Mouse (Mus musculus) spleen, embryonic (tissue): ENCODE measurements at regions not wholly inside any gene's neighbourhood (a gene's known extent, or its start where the extent isn't known, plus 50 kb on each side); places are given as distances from the start of the nearest gene placed in this dataset.
"Not testable (repeated sequence)": the region's sequence is repeated elsewhere in the genome, so short reads cannot be mapped to it uniquely, and the experiment has no call there.

ENCODE experiments used
- CTCF ChIA-PET: fragments of 350-600 bp; sonication (Branson Sonifier 250); formaldehyde crosslinking; loops from one replicate; lab custom pipeline; 2022; lab: Charles Lee

DNA sequence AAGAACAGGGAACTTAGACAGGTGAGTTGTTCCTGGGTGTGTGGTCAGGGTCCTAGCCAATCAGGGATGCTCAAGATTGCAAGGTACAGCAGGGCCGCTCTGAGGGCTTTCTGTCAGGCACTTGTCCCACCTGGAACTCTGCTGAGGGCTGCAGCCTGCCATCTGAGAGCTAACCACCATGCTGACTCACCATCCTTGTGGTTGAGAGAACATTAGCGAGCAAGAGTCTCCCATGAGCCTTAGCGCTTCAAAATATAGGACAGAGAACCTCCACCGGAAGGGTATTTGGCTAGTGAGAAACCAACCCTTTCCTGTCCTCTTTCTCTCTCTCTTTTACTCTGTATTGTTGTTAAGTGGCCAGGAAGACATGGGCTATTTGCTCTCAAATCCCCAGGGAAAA is 104.1 kb upstream of the Rasgrp1 start:
- CTCF ChIA-PET = interaction anchor here (0.6 kb wide), 1 partner anchor 252 kb away, joined by 4 read pairs; no protein-coding TSS in a partner anchor

DNA sequence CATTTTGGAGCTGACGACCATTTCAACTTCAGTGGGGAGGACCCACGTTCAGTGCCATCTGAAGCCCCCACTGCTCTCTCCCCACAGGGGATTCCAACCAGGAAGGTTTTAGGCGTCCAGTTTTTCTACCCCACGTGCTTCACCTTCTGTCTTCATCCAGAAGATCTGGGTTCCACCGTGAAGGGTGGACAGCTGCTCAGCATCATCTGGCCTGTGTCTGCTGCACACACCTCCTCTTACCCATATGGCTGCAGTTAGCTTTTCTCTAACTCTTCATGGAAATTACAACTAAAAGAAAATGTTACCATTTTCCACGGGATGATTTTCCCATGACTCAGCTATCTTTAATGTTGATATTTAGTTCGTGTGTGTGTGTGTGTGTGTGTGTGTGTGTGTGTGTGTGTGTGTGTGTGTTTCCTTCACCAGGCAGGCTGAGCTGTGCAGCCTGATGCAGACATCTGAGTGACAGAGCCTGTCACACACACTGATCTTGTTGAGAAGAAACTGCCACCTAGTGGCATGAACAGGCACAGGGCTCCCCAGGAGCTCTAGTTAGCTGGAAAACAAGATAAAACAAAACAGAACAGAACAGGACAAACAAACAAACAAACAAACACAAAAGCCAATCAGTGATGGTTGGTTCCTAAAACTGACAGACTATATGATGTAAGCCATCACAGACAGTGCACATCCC is 107.5 kb upstream of the Rasgrp1 start:
- CTCF ChIA-PET = interaction anchor here (0.6 kb wide), 1 partner anchor 184 kb away, joined by 3 read pairs; no protein-coding TSS in a partner anchor

DNA sequence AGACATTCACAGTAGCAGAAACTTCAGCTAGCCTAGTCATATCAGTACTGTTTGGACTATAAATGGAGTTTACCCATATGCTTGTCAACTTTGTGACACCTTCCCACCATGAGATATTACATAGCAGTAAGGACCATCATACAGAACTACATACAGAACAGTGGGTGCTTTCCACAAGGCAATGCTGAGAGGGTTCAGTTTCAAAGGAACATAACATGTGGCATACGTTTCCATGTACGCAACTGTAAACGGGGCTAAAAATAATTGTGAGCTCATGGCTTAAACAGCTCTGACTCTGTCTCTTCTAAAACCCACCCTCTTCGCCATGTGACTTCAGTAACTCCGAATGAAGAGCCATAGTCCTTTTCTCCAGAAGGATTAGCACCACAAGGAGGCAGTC is 109.0 kb upstream of the Rasgrp1 start:
- CTCF ChIA-PET = no interaction called here

DNA sequence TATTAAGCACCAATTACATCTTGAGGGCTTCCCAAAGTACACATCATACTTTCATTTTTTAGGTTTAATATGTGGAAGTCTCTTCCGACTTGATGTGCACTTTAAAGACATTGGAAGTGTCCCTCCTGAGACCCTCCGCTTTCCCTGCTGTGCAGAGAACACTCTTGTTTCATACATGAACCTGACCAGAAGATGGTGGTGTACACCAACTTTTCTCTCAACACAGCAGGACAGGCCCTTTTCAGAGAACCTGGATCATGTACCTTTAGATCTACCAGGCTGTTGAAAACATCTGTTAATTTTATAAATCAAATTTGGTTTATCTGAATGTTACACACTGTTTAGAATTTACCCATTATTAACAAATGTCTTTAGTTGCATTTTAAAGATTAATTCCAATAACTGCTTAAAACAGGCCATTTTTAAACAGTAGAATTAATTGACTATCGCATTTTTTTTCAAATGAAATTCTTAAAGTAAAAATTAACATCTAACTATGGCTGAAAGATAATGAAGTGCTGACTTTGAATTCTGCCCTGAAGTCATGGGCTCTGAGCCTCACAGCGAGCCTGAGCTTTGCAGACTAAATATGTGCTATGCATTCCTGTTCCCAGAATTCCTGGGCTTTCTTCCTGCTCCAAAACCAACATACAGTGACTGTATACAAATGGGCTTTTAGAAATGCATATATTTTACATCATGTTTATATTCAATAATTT is 112.4 kb upstream of the Rasgrp1 start:
- CTCF ChIA-PET = no interaction called here

DNA sequence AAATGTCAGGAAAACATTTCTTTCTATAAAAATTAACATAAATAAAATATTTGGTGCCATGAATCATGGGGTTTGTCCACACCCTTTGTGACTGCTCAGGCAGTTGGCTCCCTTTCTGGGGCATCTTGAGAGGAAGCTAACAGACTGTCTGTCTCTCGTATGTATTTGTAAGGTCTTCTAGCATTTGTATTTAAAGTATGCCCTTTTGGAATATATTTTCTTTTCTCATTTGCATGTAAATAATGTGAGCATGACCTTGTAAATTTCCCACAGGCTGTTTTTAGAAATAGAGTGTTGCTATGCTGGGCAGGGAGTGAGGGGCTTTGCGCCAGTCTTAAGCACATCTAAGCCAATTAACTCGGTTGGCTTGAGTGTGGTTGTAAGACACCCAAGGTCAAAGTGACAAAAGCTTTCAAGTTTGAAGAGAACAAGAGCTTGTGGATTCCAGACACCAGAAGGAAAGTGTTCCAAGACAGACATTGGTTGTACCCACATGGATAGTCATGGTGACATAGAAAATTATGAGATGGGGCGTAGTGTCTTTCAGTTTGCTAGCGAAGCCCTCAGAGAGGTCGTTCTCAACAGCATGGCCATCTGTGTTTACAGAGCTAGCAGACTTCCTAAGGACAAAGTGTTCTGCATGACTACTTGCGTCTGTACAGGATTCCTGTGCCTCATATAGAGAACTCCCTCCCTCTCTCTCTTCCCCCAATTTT is 113.1 kb upstream of the Rasgrp1 start:
- CTCF ChIA-PET = interaction anchor here (0.6 kb wide), 1 partner anchor 189 kb away, joined by 3 read pairs; no protein-coding TSS in a partner anchor

DNA sequence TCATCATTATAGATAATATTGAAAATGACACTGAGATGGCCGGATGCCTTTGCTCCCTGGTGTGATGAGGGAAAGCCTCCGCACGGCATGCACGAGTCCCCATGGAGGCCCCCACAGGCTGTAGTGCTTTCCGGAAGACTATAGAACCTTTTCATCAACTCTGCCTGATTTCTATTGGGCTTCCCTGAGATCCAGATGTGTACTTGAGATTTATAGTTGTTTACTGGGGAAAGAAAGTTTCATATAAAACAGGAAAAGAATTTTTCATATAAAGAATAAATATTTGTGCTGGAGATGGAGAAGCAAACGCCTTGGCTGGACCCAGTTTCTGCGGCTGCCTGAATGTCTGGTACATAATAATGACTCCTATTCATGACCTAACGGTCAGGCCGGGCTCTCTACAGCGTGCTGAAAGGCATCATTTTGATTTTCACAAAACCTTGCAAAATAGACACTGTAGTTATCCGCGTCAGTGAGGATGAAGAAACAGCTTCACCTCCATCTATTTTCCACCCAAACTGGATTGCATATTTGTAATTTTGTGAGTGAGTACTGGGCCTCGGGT is 113.7 kb upstream of the Rasgrp1 start:
- CTCF ChIA-PET = no interaction called here

DNA sequence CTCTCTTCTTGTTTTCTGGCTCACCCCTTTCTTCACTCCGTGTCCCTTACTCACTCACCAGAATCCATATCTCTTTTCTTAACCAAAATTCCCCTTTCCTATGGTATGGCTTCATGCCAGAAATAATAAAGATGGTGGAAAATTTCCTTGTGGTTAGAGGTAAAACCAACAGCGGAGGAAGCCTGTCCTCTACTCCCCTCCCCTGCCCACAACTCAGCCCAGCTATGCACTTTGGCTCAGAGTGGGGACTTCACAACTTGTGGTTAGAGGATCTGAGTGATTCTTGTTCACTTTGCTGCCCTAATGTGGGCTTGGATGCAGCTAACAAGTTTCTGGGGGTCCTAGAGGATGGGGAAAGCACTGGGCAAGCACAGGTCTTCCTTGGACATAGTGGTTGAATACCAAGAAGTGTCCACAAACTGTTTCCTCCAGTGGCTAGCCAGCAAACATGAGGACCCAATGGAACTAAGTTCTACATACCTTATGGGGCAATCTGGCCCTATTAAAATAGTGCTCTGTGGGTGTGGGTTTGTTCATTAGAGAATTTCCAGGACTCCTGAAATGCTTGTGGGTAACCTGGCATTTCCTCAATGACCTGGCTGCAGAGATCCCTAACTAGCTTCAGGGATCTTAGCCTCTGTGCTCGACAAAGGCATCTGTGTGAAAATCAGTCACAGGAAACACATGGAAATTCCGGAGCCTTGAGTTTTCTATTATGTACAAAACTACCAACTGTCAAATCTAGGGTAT is 118.9 kb upstream of the Rasgrp1 start:
- CTCF ChIA-PET = no interaction called here

DNA sequence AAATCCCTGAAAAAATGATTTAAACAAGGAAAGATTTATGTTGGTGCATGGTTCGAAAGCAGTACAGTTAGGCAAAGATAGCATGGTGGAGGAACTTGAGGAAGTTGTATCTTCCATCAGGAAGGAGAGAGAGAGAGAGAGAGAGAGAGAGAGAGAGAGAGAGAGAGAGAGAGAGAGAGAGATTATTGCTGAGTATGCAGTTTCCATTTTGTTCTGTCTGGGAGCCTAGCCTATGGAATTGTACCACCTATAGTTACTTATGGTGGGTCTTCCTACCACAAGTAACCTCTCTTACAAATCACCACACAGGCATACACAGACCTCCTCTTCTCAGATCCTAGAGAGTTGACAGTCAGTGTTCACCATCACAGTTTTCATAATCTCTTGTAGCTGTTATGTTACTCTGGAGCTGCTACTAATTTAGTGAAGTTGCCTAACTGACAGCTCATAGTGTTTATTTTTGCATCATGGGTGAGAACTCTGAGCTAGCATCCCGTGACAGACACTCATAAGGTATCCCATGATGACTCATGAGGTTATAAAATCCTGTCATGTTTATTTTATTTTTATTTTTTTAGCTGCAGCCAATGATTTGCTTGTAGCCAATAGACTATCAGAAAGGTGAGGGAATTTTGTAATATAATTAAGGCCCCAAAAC is 132.2 kb upstream of the Rasgrp1 start:
- CTCF ChIA-PET = interaction anchor here (0.5 kb wide), 1 partner anchor 1882 kb away, joined by 4 read pairs; no protein-coding TSS in a partner anchor

DNA sequence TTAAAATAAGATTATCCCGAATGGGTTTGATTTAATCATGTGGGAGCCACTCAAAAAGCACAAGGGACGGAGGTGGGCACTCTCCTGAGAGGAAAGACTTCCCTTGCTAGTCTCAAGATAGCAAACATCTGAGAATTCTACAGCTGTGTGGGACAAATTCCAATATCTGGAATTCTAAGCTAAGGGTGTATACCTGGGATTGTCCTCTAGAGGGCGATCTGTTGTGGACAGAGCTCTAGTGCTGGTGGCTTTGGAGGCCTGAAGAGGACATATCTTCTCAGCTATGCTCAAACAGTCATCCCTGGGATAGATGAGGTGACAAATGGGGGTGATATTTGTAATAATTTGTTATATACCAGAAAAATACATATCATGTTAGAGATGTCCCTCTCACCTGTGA is 132.8 kb upstream of the Rasgrp1 start:
- CTCF ChIA-PET = interaction anchor here (0.5 kb wide), 1 partner anchor 1883 kb away, joined by 4 read pairs; no protein-coding TSS in a partner anchor

DNA sequence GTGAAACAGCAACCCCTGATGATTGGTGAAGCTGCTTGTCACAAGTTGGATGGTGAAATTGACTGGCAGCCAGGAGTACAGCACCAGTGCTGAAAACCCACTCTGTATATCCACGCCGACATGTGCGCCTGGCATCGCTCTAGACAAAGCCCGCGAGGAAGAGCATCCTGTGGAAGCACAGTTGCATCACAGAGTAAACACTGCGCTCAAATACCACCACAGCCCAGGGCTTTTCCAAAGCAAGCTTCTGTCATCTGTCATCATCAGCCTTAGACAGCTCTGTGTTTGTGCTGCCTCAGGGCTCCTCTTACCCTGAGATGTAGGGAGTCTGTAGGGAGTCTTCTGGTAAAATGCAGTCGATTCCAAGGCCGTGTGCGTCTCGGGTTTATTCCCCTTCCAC is 134.7 kb upstream of the Rasgrp1 start:
- CTCF ChIA-PET = not testable (repeated sequence)

DNA sequence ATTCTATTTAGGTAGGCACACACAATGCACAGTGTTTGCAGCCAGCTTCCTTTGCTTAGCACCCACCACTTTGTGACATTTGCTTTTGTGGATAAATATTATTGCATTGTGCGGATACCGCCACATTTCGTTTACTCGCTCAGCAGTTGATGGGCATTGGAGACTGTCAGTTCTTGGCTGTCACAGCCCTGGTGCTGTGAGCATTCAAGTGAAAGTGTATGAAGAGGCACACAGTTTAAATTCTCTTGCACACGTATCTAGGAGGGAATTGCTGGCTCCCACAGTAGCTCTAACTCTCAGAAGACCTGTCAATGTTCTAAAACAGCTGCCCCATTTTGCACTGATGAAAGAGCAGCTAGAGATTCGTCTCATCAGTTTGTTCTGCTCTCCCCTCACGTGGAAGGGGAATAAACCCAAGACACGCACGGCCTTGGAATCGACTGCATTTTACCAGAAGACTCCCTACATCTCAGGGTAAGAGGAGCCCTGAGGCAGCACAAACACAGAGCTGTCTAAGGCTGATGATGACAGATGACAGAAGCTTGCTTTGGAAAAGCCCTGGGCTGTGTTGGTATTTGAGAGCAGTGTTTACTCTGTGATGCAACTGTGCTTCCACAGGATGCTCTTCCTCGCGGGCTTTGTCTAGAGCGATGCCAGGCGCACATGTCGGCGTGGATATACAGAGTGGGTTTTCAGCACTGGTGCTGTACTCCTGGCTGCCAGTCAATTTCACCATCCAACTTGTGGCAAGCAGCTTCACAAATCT is 136.6 kb upstream of the Rasgrp1 start:
- CTCF ChIA-PET = not testable (repeated sequence)

DNA sequence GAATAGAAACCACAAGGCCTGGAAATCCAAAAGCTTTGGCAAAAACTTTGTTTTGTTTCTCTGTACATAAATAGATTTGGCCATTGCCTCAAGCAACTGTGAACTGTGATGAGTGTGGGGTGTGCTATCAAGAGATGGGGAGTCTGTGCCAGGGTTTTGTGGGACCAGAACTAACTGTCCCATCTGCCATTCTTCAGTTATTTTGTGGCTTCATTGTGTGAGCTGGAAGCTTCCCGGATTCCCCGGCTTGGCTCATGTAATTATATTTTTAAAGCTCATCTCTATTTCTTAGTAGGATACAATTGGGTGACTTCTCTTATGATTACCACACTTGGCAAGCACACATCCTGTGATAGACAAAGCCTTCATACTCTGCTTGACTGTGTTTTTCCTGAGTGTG is 143.6 kb upstream of the Rasgrp1 start:
- CTCF ChIA-PET = no interaction called here

DNA sequence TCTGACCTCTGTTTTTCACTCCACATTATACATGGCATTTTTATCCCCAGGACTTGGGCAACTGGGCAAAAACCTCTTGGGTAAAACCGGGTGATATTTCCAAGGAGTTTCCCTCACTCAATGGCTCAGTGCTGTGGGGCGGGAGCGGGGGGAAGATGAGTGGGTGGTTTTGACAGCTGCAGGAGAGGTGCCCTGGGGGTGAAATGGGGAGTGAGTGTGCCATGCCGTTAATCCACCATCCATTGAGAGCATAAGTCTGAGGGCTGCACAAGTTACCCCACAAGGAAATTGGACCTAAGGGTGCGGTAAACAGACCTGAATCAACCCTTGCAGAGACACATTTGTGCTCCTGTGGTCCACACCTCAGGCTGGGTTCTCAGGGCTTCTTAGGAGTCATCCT is 155.8 kb upstream of the Rasgrp1 start:
- CTCF ChIA-PET = no interaction called here

DNA sequence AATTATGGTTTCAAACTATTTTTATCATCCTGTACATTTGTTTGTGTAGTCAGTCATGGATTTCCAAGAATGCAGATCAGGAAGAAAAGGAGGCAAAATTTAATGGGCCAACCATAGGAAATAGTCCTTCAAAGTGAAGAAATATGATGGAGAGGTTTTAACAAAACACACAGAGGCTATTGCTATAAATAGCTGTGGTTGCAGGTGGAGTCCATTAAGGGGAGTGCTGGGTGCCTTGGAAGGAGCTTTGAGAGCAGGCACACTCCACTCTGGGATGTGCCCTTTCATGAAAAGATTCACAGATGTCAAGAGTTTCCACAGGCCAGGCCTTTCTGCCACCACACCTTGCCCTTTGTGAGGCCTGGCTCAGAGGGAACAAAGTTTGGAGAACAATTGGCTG is 159.8 kb upstream of the Rasgrp1 start:
- CTCF ChIA-PET = no interaction called here

DNA sequence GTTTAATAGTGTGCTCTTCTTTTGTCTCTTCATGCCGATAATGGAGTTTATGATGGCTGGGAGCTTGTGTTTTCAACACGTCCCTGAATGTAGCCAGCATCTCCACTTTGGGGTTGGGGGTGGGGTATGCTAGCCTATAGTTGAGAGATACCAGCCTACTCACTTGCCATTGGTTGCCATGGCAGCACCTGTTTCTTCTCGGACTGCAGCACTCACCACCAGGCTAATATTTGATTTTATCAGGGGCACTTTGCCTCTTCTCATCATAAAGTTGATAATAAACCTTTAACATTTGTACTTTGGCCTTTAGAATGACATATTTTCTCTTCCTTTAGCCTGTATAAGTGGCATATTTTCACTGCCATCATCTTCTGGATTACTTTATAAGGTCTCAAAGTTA is 168.9 kb upstream of the Rasgrp1 start:
- CTCF ChIA-PET = no interaction called here

DNA sequence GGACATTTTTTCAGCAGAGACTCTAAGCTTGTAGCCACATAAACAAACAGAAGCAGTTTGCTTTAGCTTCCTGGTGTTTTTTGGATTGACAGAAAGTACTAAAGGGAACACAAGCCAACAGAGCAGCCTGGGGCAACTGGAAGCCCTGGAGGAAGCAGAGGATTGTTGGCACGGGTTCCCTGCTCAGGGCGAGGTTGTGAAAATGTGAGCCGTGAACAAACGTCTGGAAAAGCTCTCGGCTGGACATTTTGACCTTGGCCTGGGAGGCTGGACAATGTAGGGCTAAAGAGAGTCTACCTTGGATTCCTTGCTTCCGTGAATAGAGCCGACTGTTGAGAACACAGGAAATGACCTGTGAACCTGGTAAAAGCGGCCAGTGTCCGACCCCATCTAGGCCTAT is 169.8 kb upstream of the Rasgrp1 start:
- CTCF ChIA-PET = no interaction called here

DNA sequence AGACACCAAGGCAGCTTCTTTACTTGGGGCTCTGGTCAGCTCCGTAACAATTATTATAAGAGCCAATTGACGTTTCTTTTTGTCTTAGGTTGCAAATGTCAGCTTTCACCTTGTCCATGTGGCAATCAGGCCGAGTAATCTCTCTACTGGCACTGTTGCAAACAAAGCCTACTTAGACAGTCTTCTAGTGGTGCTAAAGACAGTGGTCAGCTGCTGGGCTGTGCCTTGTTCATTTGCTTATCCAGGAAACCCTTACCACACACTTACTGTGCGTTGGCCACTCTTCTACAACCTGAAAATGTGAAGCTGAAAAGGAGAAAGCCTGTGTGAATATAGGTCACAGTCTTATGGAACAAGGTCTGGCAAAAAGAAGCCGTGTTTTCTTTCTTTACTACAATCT is 181.6 kb upstream of the Rasgrp1 start:
- CTCF ChIA-PET = no interaction called here

DNA sequence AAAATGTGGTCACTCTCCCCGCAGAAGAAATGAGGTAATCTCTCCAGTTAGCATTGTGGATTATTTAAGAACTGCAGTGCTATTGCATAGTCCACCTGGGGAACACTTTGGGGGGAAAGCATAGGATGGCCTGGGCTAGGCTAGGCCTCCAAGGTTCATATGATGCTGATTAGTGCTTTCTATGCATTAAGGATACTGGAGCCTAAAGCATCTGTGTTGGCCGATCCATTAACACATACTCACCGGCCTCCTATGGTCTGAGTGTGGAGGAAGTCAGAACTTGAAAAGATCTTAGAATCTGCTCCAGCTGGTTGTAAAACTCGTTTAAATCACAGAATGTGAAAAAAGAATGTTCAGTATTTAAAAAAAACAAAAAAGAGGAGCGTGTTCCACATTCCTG is 196.1 kb upstream of the Rasgrp1 start:
- CTCF ChIA-PET = interaction anchor here (0.6 kb wide), 1 partner anchor 36 kb away, joined by 3 read pairs; no protein-coding TSS in a partner anchor

DNA sequence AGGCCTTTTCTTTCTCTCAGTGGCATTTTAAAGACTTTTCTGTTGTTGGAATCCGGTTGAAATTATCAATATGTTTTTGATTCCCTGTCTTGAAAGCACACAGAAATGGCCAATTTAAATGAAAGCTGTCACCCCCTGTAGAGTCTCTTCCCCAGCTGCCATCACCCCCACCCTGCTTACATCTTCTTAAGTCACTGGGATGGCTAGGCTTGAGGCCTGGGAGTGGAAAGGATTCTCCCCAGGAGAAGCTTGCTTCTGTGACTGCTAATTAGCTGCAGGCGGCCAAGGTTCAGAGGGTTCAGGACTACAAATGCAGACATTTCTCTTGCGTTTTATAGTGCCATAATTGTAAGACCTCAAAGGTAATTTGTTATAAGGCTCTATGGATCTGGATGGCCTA is 196.5 kb upstream of the Rasgrp1 start:
- CTCF ChIA-PET = interaction anchor here (0.6 kb wide), 1 partner anchor 35 kb away, joined by 3 read pairs; no protein-coding TSS in a partner anchor

DNA sequence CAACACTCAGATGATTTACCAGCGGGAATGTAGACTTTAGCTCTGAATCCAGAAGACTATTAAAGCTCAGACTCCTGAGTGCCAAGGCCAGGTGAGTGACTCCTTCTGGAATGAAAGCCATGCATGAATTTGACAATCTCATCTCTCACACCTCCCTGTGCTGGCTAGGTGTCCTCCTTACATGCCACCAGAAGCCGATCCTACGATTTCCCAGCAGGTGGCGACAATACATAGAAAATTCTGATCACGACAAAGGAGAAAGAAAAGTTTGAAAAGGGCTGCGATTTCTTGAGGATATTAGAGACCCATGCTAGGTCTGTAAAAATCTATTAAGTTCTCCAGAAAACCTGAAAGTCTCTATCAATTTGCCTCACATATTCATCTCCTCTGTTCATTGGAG is 198.7 kb upstream of the Rasgrp1 start:
- CTCF ChIA-PET = no interaction called here
